In the genomic region with DNA sequence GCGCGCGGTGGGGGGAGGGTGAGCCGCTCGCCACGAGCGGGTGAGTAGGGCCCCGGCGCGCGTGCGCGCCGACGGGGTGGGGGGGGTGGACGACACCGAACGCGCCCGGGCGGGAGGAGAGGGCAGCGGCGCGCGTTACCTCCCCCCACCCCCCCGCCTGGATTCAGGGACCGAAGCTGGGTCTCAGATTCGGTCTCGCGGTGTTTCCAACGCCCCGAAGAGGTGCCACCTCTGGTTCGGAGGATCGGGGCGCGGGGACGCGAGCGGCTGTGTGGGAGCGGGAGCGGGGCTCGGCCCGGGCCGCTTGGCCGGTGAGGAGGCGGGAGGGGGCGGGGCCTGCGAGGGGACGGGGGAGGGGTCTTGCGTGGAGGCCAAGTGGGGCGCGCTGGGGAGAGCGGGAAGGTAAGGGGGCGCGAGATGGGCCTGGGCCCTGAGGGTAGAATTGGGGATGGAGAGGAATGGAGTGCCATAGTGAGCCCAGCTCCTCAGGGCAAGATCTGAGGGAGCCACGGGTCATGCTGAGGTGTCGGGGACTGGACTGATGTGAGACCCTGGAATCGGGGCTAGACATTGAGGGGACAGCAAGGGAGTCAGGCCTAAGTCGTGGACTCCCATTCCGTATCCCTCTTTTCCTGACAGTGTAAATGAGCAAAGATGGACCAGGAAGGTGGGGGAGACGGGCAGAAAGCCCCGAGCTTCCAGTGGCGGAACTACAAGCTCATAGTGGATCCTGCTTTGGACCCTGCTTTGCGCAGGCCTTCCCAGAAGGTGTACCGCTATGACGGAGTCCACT, we compare ENCODE assay signal across 8 mouse cellular contexts. TPM values are rescaled to one million over a fixed set of nuclear protein-coding genes. Genes with fewer than 3 reads are reported as not detected.
DNase-seq lines count a peak whose midpoint lies in the region; ATAC-seq lines count a peak whose summit lies in the region.

No protein-coding gene starts in this region.

- H3K4me3 ChIP-seq in erythroblast, embryonic 14.5 days (replicated peaks) = peak overlapping the region; percentile 78
- peak overlapping the region; percentile 85 to 92 for H3K4me3 ChIP-seq in heart, embryonic 14.5 days (ENCODE audit: control insufficient read depth in 1 of 2, insufficient read depth in 1 of 2, low read depth in 1 of 2, low read length in 2 of 2)

- peak overlapping the region; percentile 70 to 99 for H3K27ac ChIP-seq in heart, embryonic 14.5 days (replicated peaks in 1 of 2; ENCODE audit: control insufficient read depth in 1 of 2, insufficient read depth in 1 of 2, low read depth in 2 of 2, low read length in 2 of 2)

- H3K27me3 ChIP-seq in erythroblast, embryonic 14.5 days (ENCODE audit: control insufficient read depth) = no peaks in the 10 kb centered on the region
- no peaks in the 10 kb centered on the region for H3K27me3 ChIP-seq in heart, embryonic 14.5 days (ENCODE audit: control insufficient read depth, insufficient read depth, low read length)

- peak overlapping the region; percentile 96 for H3K9ac ChIP-seq in heart, embryonic 14.5 days (ENCODE audit: low read length)

- H3K9me3 ChIP-seq in erythroblast, embryonic 14.5 days (ENCODE audit: control insufficient read depth, low read length) = no peaks in the 10 kb centered on the region
- no peaks in the 10 kb centered on the region for H3K9me3 ChIP-seq in heart, embryonic 14.5 days (ENCODE audit: control insufficient read depth, low read length)

- WGBS in heart, embryonic 14.5 days = 2% methylated on average over 54 of the region's 66 CpGs

- H3K4me2 ChIP-seq in heart, embryonic 14.5 days (ENCODE audit: low read length) = peak overlapping the region; percentile 87

- H3K4me1 ChIP-seq in erythroblast, embryonic 14.5 days (ENCODE audit: control insufficient read depth) = peaks cover 49% of the 10 kb centered on the region
- H3K4me1 ChIP-seq in heart, embryonic 14.5 days (ENCODE audit: control insufficient read depth in 2 of 2, insufficient read depth in 2 of 2, low read length in 2 of 2) = peaks cover 4 to 9% of the 10 kb centered on the region in 2 experiments; a peak in 3 of 4 replicates

- peak; percentile 46 for DNase-seq in T-cell, adult 2 months (ENCODE audit: low spot score)
- peak; percentile 72 for DNase-seq in embryo, embryonic 10.5 days (ENCODE audit: low spot score)
- peak; percentile 83 for DNase-seq in kidney, postnatal 10 days
- DNase-seq in lung, postnatal 36 days = peak; percentile 30
- peak; percentile 68 to 73 for DNase-seq in spleen, postnatal 10 days (ENCODE audit: low spot score in 2 of 2)

- peaks cover 46% of the 10 kb centered on the region for H3K36me3 ChIP-seq in erythroblast, embryonic 14.5 days (ENCODE audit: control insufficient read depth)
- peaks cover 42% of the 10 kb centered on the region for H3K36me3 ChIP-seq in heart, embryonic 14.5 days (ENCODE audit: control insufficient read depth, insufficient read depth, low read length)

- no peak for ATAC-seq in erythroblast, adult 5-6 weeks (replicated peaks; ENCODE audit: low FRiP score, poor library complexity, severe bottlenecking)
- ATAC-seq in heart, embryonic 14.5 days (ENCODE audit: insufficient number of reproducible peaks, insufficient read depth, low FRiP score, low read depth) = peak; percentile 60

RNA-seq across cellular contexts. Expression of gene Setd1a, which starts 1.2 kb away (rescaled TPM):
- 4.7 and 6.0 TPM in 2 replicates for polyA plus RNA-seq in erythroblast, embryonic 14.5 days (2012)
- total RNA-seq in erythroblast, adult 5-6 weeks (2015; ENCODE audit: low replicate concordance) = 3.8 and 18.2 TPM in 2 replicates
- 8.9 and 11.3 TPM in 2 replicates for total RNA-seq in erythroblast, adult 5-6 weeks (2017; ENCODE audit: low replicate concordance)
- 15.0 and 16.5 TPM in 2 replicates for polyA plus RNA-seq in heart, embryonic 14.5 days (2014; fragmentation: Nextera tagmentation; extraction: Ambion mirVana)

RNA-seq across cellular contexts. Expression of gene Gm49388, which starts 7.7 kb away (rescaled TPM):
- 0.39 TPM in 1 of 2 replicates, not detected in the other for polyA plus RNA-seq in erythroblast, embryonic 14.5 days (2012)
- 7.5 TPM in 1 of 2 replicates, not detected in the other for total RNA-seq in erythroblast, adult 5-6 weeks (2015; ENCODE audit: low replicate concordance)
- 2.0 and 5.3 TPM in 2 replicates for total RNA-seq in erythroblast, adult 5-6 weeks (2017; ENCODE audit: low replicate concordance)
- not detected in 2 replicates for polyA plus RNA-seq in heart, embryonic 14.5 days (2014; fragmentation: Nextera tagmentation; extraction: Ambion mirVana)

RNA-seq across cellular contexts. Expression of gene Orai3, which starts 8.1 kb away (rescaled TPM):
- 0.30 and 0.44 TPM in 2 replicates for polyA plus RNA-seq in erythroblast, embryonic 14.5 days (2012)
- total RNA-seq in erythroblast, adult 5-6 weeks (2015; ENCODE audit: low replicate concordance) = 2.9 and 9.0 TPM in 2 replicates
- total RNA-seq in erythroblast, adult 5-6 weeks (2017; ENCODE audit: low replicate concordance) = 5.7 and 9.8 TPM in 2 replicates
- polyA plus RNA-seq in heart, embryonic 14.5 days (2014; fragmentation: Nextera tagmentation; extraction: Ambion mirVana) = 15.7 and 17.7 TPM in 2 replicates

RNA-seq across cellular contexts. Expression of gene Hsd3b7, which starts 22.7 kb away (rescaled TPM):
- 0.43 and 0.50 TPM in 2 replicates for polyA plus RNA-seq in erythroblast, embryonic 14.5 days (2012)
- 2.7 and 9.2 TPM in 2 replicates for total RNA-seq in erythroblast, adult 5-6 weeks (2015; ENCODE audit: low replicate concordance)
- 3.8 and 4.3 TPM in 2 replicates for total RNA-seq in erythroblast, adult 5-6 weeks (2017; ENCODE audit: low replicate concordance)
- 20.4 and 22.2 TPM in 2 replicates for polyA plus RNA-seq in heart, embryonic 14.5 days (2014; fragmentation: Nextera tagmentation; extraction: Ambion mirVana)

RNA-seq across cellular contexts. Expression of gene Fbxl19, which starts 33.3 kb away (rescaled TPM):
- polyA plus RNA-seq in erythroblast, embryonic 14.5 days (2012) = 8.2 and 9.9 TPM in 2 replicates
- total RNA-seq in erythroblast, adult 5-6 weeks (2015; ENCODE audit: low replicate concordance) = 2.7 and 6.0 TPM in 2 replicates
- total RNA-seq in erythroblast, adult 5-6 weeks (2017; ENCODE audit: low replicate concordance) = 3.1 and 6.2 TPM in 2 replicates
- polyA plus RNA-seq in heart, embryonic 14.5 days (2014; fragmentation: Nextera tagmentation; extraction: Ambion mirVana) = 0.93 and 1.5 TPM in 2 replicates

Comparison
In these comparisons a context has a peak if more than half of its experiments do, and no peak if none do; other contexts are left out.
1. DNase-seq: peak in every context shown above with its lines; median percentile 83 in kidney, postnatal 10 days; 72 in embryo, embryonic 10.5 days; 70 in spleen, postnatal 10 days; 46 in T-cell, adult 2 months; 30 in lung, postnatal 36 days.
2. RNA of gene Orai3, which starts 8.1 kb away (polyA plus RNA-seq): 15.7 to 17.7 TPM in heart, embryonic 14.5 days; 0.30 to 0.44 TPM in erythroblast, embryonic 14.5 days; every median in the first group is over 10 times any median in the second.